Mouse (Mus musculus): ENCODE results near the gene Agpat2. TPM values are rescaled to one million over a fixed set of nuclear protein-coding genes. Genes with fewer than 3 reads are reported as not detected.

The Agpat2 gene
- total RNA-seq, 2 experiments from 2014 or later = 12.1 to 19.0 TPM

DNA sequence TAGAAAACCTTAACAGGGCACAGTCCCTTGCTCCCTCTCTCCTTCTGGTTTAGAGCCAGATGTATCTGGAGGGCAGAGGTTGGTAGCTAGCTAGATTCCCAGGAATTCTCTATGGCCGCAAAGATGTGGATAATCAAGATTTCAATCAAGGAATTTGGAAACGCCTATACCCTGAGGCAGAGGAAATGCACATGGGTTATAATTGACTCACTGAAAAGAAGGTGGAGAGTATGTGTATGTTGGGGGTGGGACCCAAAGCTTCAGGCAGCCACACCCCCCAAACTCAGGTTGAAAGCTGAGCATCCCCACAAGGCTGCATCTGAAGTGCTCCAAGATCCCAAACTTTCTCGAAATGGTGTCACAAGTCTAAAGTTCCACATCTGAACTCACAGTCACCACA is 5.8 kb downstream of the Agpat2 start:
- no peak for DNase-seq (ENCODE audit: low spot score in 2 of 2)

- DNase-seq (ENCODE audit: low spot score in 2 of 2) = no peak
These were observed 6.4 kb downstream of the Agpat2 start for GRCm38 (mm10) chr2:26597810-26598209.

- DNase-seq (ENCODE audit: low spot score in 2 of 2) = no peak
These were observed 7.3 kb downstream of the Agpat2 start for GRCm38 (mm10) chr2:26596898-26597297.

DNA sequence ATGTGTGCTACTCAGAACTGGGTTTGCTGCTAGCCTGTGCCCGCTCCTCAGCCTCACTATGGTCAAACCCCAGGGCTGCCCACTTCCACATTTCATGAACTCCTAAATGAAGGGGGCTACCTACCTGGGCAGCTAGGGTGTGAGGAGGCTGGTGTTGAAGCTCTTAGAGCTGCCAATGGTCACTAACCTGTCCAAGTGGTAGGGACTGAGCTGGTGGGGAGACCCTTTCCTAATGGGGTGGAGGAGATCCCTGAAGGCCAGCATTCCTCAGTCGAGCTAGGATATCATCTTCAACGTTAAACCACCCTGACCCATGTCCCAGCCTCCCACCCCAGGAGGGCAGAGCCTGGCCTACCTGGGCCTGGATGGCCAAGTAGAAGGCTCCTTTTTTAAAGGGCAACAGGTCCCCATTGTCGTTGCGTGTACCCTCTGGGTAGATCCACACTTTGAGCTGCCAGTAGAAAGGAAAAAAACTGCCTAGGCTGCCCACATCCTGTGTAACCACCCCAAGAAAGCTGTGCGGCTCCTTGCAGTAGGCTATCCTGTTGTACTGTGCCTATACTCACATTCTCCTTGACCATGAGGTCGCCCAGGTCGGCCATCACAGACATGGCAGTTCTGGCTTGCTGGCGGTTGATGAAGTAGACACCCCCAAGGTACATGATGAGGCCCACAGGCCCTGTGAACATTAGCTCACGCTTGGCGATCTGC is 8.3 kb downstream of the Agpat2 start:
- no peak for DNase-seq (ENCODE audit: low spot score in 2 of 2)

GRCm38 (mm10) chr2:26594934-26595724 is 9.1 kb downstream of the Agpat2 start:
- no peak for DNase-seq (ENCODE audit: low spot score in 2 of 2)

DNA sequence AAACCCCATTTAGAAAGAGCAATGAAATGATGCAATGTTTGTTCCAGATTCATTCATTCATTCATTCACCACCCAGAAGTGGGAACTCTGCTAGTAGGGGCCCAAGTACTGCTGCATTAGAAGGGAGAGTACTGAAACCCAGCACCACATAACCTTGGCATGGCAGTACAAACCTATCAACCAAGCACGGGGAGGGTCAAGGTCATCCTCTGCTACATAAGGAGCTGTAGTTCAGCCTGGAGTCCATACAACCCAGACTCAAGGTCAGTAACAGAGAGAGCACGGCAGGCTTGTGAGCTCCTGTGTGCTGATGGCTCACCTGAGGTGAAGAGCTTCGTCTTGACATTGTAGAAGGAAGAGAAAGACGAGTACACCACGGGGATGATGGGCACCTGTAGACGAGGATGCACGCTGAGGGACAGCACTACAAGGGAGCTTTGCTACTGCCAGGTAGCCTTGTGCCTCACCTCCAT is 9.7 kb downstream of the Agpat2 start:
- DNase-seq (ENCODE audit: low spot score in 2 of 2) = no peak

DNA sequence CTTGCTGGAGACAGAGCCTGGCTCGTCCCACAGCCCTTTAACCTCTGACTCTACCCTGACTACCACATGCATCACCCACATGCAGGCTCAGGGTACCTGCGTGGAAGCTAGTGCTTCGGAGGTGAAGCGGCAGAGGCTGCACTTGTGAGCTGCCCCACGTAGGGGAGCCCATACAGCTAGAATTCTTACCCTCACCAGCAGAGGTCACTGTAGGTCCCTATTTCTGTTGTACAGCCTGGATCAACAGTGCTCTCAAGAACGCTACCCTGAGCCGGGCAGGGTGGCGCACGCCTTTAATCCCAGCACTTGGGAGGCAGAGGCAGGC is 10.2 kb downstream of the Agpat2 start:
- DNase-seq (ENCODE audit: low spot score in 2 of 2) = no peak

GRCm38 (mm10) chr2:26593211-26594021 is 10.8 kb downstream of the Agpat2 start:
- no peak for DNase-seq (ENCODE audit: low spot score in 2 of 2)

DNA sequence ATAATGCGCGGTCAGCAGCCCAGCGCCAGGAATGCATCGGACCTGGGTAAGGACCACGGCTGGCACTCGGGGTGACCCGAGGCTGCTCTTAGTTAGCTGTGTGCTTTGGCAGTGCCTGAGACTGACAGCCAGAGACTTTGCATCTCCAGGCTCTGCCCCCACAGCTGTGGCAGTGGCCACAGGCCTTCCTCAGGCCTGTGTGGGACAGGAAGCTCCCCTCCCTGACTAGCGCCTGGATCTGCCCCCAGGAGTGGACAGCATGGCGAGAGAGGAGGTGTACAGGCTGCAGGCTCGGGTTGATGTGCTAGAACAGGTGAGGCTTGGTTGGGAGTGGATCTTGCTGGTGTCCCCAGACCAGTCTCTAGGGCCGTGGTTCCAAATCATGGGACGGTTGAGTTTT is 12.8 kb downstream of the Agpat2 start:
- no peak for DNase-seq (ENCODE audit: low spot score in 2 of 2)

DNA sequence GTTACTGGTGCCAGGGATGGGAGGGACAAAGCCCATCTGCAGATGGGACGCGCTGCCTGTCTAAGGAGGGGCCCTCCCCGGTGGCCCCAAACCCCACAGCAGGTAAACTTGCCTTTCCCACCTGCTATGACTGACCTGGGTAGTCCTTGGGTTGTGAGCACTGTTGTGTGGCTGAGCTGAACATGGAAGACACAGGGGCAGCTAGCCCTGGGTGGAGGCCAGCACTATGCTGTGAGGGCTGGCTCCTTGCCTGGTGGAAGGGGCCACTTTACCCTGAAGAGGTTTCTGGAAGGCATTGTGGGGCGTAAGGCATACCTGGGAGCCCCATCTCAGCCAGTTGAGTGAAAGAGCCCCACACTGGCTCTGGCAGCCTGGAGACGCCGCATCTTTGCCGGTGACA is 13.3 kb downstream of the Agpat2 start:
- no peak for DNase-seq (ENCODE audit: low spot score in 2 of 2)

DNA sequence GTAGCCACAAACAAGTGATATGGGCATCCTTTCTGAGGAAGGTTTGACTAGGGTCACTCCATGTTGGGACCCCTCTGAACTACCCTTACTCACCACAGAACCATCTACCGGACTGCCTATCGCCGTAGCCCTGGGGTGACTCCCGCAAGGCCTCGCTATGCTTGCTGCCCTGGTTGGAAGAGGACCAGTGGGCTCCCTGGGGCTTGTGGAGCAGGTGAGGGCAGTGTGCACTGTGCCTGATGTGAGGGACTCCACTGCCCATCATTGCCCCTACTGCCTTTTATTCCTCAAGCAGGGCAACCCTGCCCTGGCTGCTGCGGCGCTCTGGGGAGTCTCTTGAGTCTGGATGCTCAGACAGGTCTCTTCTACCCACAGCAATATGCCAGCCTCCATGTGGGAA is 13.9 kb downstream of the Agpat2 start:
- DNase-seq (ENCODE audit: low spot score in 2 of 2) = no peak

- DNase-seq (ENCODE audit: low spot score in 2 of 2) = no peak
These were observed 14.9 kb downstream of the Agpat2 start for GRCm38 (mm10) chr2:26589284-26589683.

DNA sequence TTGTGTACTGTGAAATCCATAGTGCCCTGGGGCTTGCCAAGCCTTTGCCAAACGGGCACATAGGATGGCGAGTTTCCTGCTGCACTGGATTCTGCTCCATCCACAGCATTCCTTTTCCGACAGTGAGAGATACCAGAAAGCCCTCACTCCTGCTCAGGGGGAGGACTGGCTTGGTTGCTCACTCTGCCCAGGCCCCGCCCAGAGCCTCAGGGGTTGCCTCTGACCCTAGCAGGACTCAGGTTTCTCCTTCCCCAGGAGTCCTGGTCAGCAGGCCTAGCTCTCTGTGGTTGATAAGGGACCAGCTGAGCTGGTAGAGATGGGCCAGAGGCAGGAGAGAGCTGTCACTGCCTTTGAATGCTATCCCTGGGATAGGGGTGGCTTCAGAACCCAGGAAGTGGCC is 15.6 kb downstream of the Agpat2 start:
- DNase-seq (ENCODE audit: low spot score in 2 of 2) = no peak

DNA sequence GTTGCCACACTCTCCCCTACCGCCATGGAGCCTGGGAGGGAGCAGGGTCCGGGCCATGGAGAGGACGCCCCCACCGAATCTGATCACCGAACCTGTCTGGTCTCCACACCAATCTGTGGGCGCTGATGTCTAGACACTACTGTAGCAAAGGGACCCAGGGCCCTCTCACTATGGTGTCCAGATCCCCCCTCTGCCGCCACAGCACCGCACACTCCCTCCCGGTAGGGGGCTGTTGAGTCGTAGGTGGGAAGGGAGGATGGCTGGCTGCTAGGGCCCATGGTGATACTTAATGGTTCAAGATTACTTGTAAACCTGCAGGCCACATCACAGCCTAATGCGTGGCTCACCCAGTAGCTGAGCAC is 17.2 kb downstream of the Agpat2 start:
- DNase-seq (ENCODE audit: low spot score in 2 of 2) = no peak

- peak; percentile 60 to 68 for DNase-seq (ENCODE audit: low spot score in 2 of 2)
These were observed 17.7 kb downstream of the Agpat2 start, which contains the start of gene Gm20532 for GRCm38 (mm10) chr2:26586294-26587043. Gene Gm20532, plus strand, starts transcription at chr2:26586639.

- no peak for DNase-seq (ENCODE audit: low spot score in 2 of 2)
These were observed 18.5 kb downstream of the Agpat2 start for GRCm38 (mm10) chr2:26585713-26586112.

DNA sequence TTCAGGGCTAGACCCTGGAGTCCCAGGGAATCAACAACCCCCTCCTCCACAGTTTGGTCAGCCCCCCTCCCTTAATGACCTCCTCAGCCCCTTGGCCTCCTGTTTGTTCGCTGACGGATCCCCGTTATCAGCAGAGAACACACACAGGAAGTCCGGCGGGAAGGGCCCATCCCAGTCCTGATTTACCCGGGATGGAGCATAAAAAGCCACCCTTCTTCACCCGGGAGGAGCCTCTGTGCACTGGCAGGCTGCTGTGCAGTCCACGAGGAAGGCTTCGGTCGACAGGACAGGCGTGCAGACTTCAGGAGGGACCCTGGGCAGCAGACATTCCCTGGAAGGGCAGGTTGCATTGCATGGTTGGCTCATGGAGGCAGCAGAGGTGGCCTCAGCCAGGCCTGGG is 20.6 kb downstream of the Agpat2 start:
- DNase-seq (ENCODE audit: low spot score in 2 of 2) = no peak

GRCm38 (mm10) chr2:26582741-26583140 is 21.5 kb downstream of the Agpat2 start:
- no peak for DNase-seq (ENCODE audit: low spot score in 2 of 2)

GRCm38 (mm10) chr2:26582203-26582602 is 22.0 kb downstream of the Agpat2 start:
- DNase-seq (ENCODE audit: low spot score in 2 of 2) = no peak

DNA sequence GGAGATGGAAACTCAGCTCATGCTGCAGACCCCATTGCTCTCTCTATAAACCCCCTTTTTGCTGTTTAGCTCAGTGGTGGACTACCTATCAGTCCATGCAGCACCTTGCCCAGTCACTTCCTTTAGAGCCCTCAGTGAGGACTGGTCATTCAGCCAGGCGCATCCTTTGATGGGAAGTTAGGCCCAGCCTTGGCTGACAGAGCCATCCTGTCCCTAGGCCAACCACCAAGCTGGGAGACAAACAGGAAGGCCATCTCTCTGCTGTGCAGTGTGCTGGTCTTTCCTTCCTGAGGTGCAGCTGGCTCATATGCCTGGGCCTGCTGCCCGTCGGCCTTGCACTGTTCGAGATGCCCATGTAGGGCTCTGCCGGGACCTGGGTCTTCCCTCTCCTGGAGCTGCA is 23.5 kb downstream of the Agpat2 start:
- DNase-seq (ENCODE audit: low spot score in 2 of 2) = no peak

- no peak for DNase-seq (ENCODE audit: low spot score in 2 of 2)
These were observed 24.5 kb downstream of the Agpat2 start, which contains the start of gene Egfl7 for GRCm38 (mm10) chr2:26579714-26580113. Gene Egfl7, plus strand, starts transcription at chr2:26580014.
